Mouse (Mus musculus): ENCODE measurements at regions not wholly inside any gene's neighbourhood (a gene's known extent, or its start where the extent isn't known, plus 50 kb on each side); places are given as distances from the start of the nearest gene placed in this dataset.

- Histone ChIP-seq H3K4me2 (no peak overlapping the region), H3K9me3 (replicated peaks) (no peaks in the 10 kb centered on the region), H3K27me3 (no peaks in the 10 kb centered on the region), H3K36me3 (no peaks in the 10 kb centered on the region), H3K4me1 (replicated peaks) (no peaks in the 10 kb centered on the region), H3K27ac (no peak overlapping the region), H3K9ac (no peak overlapping the region), H3K4me3 (replicated peaks) (no peak overlapping the region)
- DNase-seq: no peak
- WGBS (ENCODE audit: insufficient replicate concordance): 68% methylated on average over 2 of the region's 2 CpGs
- no peak for ATAC-seq (ENCODE audit: low read depth)
These were observed 98.7 kb upstream of the Cul1 start for GRCm38 (mm10) chr6:47354515-47354914.

GRCm38 (mm10) chr6:47355500-47355899 is 97.7 kb upstream of the Cul1 start:
- Histone ChIP-seq H3K9me3 (replicated peaks) (no peaks in the 10 kb centered on the region), H3K4me2 (no peak overlapping the region), H3K4me1 (replicated peaks) (no peaks in the 10 kb centered on the region), H3K4me3 (replicated peaks) (no peak overlapping the region), H3K27me3 (no peaks in the 10 kb centered on the region), H3K27ac (no peak overlapping the region), H3K9ac (no peak overlapping the region), H3K36me3 (no peaks in the 10 kb centered on the region)
- 66% methylated on average over 7 of the region's 7 CpGs for WGBS (ENCODE audit: insufficient replicate concordance)
- no peak for ATAC-seq (ENCODE audit: low read depth)
- DNase-seq: no peak

- ATAC-seq (ENCODE audit: low read depth) (no peak), DNase-seq (no peak)
- 54% methylated on average over 7 of the region's 7 CpGs for WGBS (ENCODE audit: insufficient replicate concordance)
- Histone ChIP-seq H3K9ac (no peak overlapping the region), H3K4me3 (replicated peaks) (no peak overlapping the region), H3K36me3 (no peaks in the 10 kb centered on the region), H3K9me3 (replicated peaks) (no peaks in the 10 kb centered on the region), H3K4me1 (replicated peaks) (no peaks in the 10 kb centered on the region), H3K27ac (no peak overlapping the region), H3K4me2 (no peak overlapping the region), H3K27me3 (no peaks in the 10 kb centered on the region)
These were observed 96.7 kb upstream of the Cul1 start for GRCm38 (mm10) chr6:47356500-47356899.

- H3K27ac ChIP-seq: no peak overlapping the region
- H3K36me3 ChIP-seq: no peaks in the 10 kb centered on the region
- H3K4me2 ChIP-seq: no peak overlapping the region
- no peak overlapping the region for H3K9ac ChIP-seq
- H3K4me1 ChIP-seq (replicated peaks): no peaks in the 10 kb centered on the region
- no peaks in the 10 kb centered on the region for H3K9me3 ChIP-seq (replicated peaks)
- DNase-seq: no peak
- H3K4me3 ChIP-seq (replicated peaks): no peak overlapping the region
- 37% methylated on average over 2 of the region's 2 CpGs for WGBS (ENCODE audit: insufficient replicate concordance)
- ATAC-seq (ENCODE audit: low read depth): no peak
- H3K27me3 ChIP-seq: no peaks in the 10 kb centered on the region
These were observed 94.5 kb upstream of the Cul1 start for GRCm38 (mm10) chr6:47358686-47359085.

GRCm38 (mm10) chr6:47364002-47364401 is 89.2 kb upstream of the Cul1 start:
- Histone ChIP-seq H3K9ac (no peak overlapping the region), H3K27me3 (no peaks in the 10 kb centered on the region), H3K4me3 (replicated peaks) (no peak overlapping the region), H3K36me3 (no peaks in the 10 kb centered on the region), H3K9me3 (replicated peaks) (no peaks in the 10 kb centered on the region), H3K4me2 (no peak overlapping the region), H3K4me1 (replicated peaks) (no peaks in the 10 kb centered on the region), H3K27ac (no peak overlapping the region)
- no peak for ATAC-seq (ENCODE audit: low read depth)
- WGBS (ENCODE audit: insufficient replicate concordance): 80% methylated on average over 1 of the region's 1 CpGs
- DNase-seq: no peak

GRCm38 (mm10) chr6:47364556-47364955 is 88.6 kb upstream of the Cul1 start:
- no peaks in the 10 kb centered on the region for H3K27me3 ChIP-seq
- ATAC-seq (ENCODE audit: low read depth): no peak
- no peak overlapping the region for H3K4me3 ChIP-seq (replicated peaks)
- no peak overlapping the region for H3K27ac ChIP-seq
- H3K4me1 ChIP-seq (replicated peaks): no peaks in the 10 kb centered on the region
- H3K9me3 ChIP-seq (replicated peaks): no peaks in the 10 kb centered on the region
- 55% methylated on average over 2 of the region's 2 CpGs for WGBS (ENCODE audit: insufficient replicate concordance)
- no peak overlapping the region for H3K4me2 ChIP-seq
- H3K36me3 ChIP-seq: no peaks in the 10 kb centered on the region
- no peak overlapping the region for H3K9ac ChIP-seq
- DNase-seq: no peak

GRCm38 (mm10) chr6:47365651-47366645 is 87.2 kb upstream of the Cul1 start:
- DNase-seq: no peak

GRCm38 (mm10) chr6:47367461-47367860 is 85.7 kb upstream of the Cul1 start:
- Histone ChIP-seq H3K4me1 (replicated peaks) (no peaks in the 10 kb centered on the region), H3K36me3 (no peaks in the 10 kb centered on the region), H3K4me2 (no peak overlapping the region), H3K27me3 (no peaks in the 10 kb centered on the region), H3K27ac (no peak overlapping the region), H3K9me3 (replicated peaks) (no peaks in the 10 kb centered on the region), H3K4me3 (replicated peaks) (no peak overlapping the region), H3K9ac (no peak overlapping the region)
- DNase-seq: no peak
- WGBS (ENCODE audit: insufficient replicate concordance): 60% methylated on average over 2 of the region's 2 CpGs
- no peak for ATAC-seq (ENCODE audit: low read depth)

More at GRCm38 (mm10) chr6:47365651-47366645, 87.2 kb upstream of the Cul1 start:
- H3K27ac ChIP-seq: no peak overlapping the region
- 54% methylated on average over 5 of the region's 5 CpGs for WGBS (ENCODE audit: insufficient replicate concordance)
- ATAC-seq (ENCODE audit: low read depth): no peak
- no peak overlapping the region for H3K4me3 ChIP-seq (replicated peaks)
- no peak overlapping the region for H3K4me2 ChIP-seq
- no peaks in the 10 kb centered on the region for H3K27me3 ChIP-seq
- H3K9ac ChIP-seq: no peak overlapping the region
- H3K36me3 ChIP-seq: no peaks in the 10 kb centered on the region
- H3K4me1 ChIP-seq (replicated peaks): no peaks in the 10 kb centered on the region
- no peaks in the 10 kb centered on the region for H3K9me3 ChIP-seq (replicated peaks)

GRCm38 (mm10) chr6:47375705-47376104 is 77.5 kb upstream of the Cul1 start:
- H3K4me1 ChIP-seq (replicated peaks): no peaks in the 10 kb centered on the region
- no peaks in the 10 kb centered on the region for H3K9me3 ChIP-seq (replicated peaks)
- H3K4me2 ChIP-seq: no peak overlapping the region
- 57% methylated on average over 4 of the region's 4 CpGs for WGBS (ENCODE audit: insufficient replicate concordance)
- no peak overlapping the region for H3K4me3 ChIP-seq (replicated peaks)
- ATAC-seq (ENCODE audit: low read depth) (no peak), DNase-seq (no peak)
- H3K27ac ChIP-seq: no peak overlapping the region
- H3K36me3 ChIP-seq: no peaks in the 10 kb centered on the region
- no peak overlapping the region for H3K9ac ChIP-seq
- H3K27me3 ChIP-seq: no peaks in the 10 kb centered on the region

GRCm38 (mm10) chr6:47381451-47381850 is 71.7 kb upstream of the Cul1 start:
- ATAC-seq (ENCODE audit: low read depth): no peak
- Histone ChIP-seq H3K4me2 (no peak overlapping the region), H3K4me1 (replicated peaks) (no peaks in the 10 kb centered on the region), H3K36me3 (no peaks in the 10 kb centered on the region), H3K27me3 (no peaks in the 10 kb centered on the region), H3K4me3 (replicated peaks) (no peak overlapping the region), H3K9me3 (replicated peaks) (no peaks in the 10 kb centered on the region), H3K27ac (no peak overlapping the region), H3K9ac (no peak overlapping the region)
- DNase-seq: no peak
- 60% methylated on average over 2 of the region's 2 CpGs for WGBS (ENCODE audit: insufficient replicate concordance)

- H3K4me1 ChIP-seq (replicated peaks): no peaks in the 10 kb centered on the region
- DNase-seq (no peak), ATAC-seq (ENCODE audit: low read depth) (no peak)
- no peak overlapping the region for H3K4me3 ChIP-seq (replicated peaks)
- no peaks in the 10 kb centered on the region for H3K9me3 ChIP-seq (replicated peaks)
- no peaks in the 10 kb centered on the region for H3K36me3 ChIP-seq
- H3K4me2 ChIP-seq: no peak overlapping the region
- H3K27ac ChIP-seq: no peak overlapping the region
- H3K27me3 ChIP-seq: no peaks in the 10 kb centered on the region
- H3K9ac ChIP-seq: no peak overlapping the region
These were observed 66.6 kb upstream of the Cul1 start for GRCm38 (mm10) chr6:47386550-47386949.

GRCm38 (mm10) chr6:47389908-47390307 is 63.3 kb upstream of the Cul1 start:
- Histone ChIP-seq H3K4me2 (no peak overlapping the region), H3K27ac (no peak overlapping the region), H3K4me3 (replicated peaks) (no peak overlapping the region), H3K4me1 (replicated peaks) (no peaks in the 10 kb centered on the region), H3K9ac (no peak overlapping the region), H3K9me3 (replicated peaks) (no peaks in the 10 kb centered on the region), H3K36me3 (no peaks in the 10 kb centered on the region), H3K27me3 (no peaks in the 10 kb centered on the region)
- no peak for ATAC-seq (ENCODE audit: low read depth)
- 56% methylated on average over 4 of the region's 4 CpGs for WGBS (ENCODE audit: insufficient replicate concordance)
- DNase-seq: no peak

Data from liver, embryonic 13.5 days (tissue).